Mouse (Mus musculus): Measurements from ENCODE around the gene Rora.

The Rora gene

DNA sequence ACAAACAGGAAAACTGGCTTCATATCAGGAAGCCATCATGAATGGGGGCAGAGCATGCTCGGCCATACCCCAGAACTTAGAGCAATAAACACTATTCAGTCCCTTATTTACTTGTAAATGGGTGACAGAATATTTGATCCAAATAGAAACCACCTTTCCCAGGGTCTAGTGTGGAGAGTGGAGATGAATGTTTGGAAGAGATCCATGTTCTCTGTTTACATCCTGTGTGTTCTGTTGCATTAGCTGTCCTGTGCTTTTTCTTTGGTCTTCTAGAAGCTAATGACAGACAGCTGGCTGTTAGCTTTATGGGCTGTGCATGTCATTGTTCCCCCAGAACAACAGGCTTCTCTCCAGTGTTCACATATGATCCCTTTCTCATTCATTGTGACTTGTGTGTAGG, 731.3 kb downstream of the Rora start:
- no peak for DNase-seq (ENCODE audit: extremely low spot score, low spot score)

DNA sequence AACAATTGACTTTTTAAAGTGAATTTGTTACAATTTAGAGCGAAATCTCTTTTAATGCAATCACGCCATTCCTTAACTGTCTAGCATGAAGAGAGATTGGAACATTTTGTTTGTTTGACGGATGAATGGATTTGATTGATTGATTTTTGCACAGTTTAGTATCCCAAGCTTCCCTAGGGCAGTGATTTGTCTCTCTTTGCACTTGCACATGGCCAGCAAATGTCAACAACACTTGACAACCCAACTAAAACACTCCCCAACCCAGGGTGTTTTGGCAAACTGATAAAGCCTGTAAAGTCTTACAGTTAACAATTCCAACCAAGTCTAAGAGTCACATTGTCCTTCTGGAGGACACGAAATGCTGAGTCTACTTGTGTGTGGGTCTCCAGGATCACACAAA, 733.7 kb downstream of the Rora start:
- DNase-seq (ENCODE audit: extremely low spot score, low spot score): no peak

DNA sequence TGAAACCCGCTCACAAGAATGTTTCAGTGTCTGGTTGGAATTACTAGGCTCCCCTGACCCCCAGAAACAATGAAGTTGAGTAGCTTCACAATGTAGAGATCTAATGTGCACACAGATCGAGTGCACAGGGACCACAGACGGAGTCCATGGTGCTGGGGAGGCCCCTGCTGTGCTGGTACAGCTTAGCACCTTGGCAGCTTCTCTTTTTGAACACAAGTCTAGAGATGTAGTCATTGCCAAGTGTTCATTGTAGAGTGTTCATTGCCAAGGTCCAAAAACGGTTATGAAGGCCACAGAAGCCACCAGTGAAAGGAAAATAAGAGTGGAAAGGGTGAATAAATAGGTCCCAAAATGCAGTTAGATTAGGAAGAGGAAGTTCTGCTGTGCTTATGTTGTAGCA, 737.0 kb downstream of the Rora start:
- DNase-seq (ENCODE audit: extremely low spot score, low spot score): no peak

DNA sequence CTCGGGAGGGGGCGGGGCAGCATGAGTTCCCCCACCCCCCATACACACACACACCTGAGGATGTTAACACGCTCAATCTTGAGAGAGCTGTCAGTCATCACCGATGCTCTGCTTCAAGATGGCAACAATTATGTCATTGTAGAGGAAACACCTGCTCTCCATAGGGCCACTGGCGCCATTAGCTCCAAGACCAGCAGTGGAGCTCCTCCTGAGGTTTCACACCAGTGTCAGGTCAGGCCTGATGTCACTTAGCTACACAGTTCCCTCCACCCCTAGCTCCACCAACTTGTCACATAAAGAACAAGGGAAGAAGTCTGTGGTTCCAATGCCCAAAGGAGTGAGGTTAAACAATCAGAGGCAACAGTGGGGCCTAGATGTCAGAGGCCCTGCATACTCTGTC, 740.6 kb downstream of the Rora start:
- DNase-seq (ENCODE audit: extremely low spot score, low spot score): no peak

DNA sequence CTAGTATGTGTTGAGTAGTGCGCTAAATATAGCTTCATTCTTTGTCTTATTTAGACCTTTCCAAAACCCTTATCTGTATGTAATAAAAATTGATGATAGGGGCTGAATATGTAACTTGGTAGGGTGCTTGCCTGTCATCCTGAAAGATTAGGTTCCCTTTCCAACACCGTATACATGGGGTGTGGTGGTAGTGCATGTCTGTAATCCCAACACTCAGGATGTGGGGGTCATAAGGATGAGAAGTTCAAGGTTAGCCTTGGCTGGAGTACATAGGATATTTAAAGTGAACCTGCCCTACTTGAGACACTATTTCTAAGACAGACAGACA, 743.8 kb downstream of the Rora start:
- no peak for DNase-seq (ENCODE audit: extremely low spot score, low spot score)

DNA sequence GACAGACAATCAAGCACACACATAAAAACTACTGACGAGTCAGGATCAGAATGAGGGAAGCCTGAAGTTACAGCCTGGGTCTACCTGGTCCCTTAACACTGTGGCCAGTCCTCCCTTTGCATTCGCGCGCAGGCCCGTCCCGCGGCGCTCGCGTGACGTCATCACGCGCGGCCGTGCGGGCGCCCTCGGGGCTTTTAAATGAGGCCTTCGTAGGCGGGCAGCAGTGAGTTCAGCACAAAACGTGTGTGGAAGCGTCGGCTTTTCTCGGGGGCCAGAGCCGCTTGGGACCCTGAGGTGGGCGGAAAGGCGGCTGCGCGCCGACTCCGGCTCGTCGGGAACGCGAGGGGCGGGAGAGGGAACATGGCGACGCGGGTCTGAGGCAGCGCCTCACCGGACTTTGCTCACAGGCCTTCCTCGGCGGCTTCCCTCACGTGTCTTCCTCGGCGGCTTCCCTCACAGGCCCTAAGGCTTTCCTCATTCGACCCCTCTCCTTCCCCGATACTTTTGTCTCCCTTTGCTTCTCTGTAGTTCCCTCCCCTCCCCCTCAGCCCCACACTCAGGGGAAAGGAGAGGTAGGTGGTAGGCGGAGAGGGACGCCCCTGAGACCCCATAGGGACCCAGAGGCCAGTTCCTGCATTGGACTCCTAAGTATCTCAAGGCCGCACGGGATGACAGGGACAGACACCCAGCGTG, 744.3 kb downstream of the Rora start, which contains the start of gene Ice2:
Gene Ice2 (plus strand): TSS at position 147 of the 693 bp plus-strand sequence.
- peak; percentile 83 for DNase-seq (ENCODE audit: extremely low spot score, low spot score)

DNA sequence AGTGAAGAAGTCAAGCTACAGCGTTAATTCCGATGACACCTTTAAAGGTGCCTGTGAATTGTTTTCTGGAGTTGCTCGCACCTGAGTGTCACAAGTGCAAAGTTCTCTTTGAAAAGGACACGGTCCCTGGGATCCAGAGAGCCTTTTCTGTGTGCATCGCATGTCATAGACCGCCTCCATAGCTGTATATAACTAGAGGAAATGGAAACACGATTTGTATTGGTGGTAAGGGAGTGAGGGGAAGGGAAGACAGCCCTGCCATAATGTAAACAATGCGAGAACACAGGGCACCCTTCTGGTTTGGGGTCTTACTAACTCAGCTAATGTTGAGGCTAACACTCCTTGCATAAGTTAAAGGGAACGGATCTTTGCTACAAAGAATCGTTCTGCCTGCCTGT, 744.9 kb downstream of the Rora start:
- no peak for DNase-seq (ENCODE audit: extremely low spot score, low spot score)

DNA sequence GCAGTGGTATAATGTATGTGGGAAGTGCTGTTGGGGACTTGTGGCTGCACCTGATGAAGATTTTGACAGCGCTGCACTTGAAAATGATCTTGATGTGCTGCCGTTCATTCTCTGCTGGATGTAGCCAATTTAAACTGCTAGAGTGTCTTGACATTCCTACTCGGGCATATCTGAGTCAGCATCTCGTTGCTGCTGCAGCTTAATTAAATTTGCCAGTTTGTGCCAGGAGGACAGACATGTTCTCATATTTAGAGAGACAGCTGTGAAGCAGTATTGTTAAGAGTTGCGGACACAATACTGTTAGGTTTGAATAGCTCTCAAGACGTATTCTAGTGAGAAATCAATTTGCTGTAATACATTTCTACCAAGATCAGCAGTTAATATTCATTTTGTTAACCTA, 751.1 kb downstream of the Rora start:
- DNase-seq (ENCODE audit: extremely low spot score, low spot score): no peak

DNA sequence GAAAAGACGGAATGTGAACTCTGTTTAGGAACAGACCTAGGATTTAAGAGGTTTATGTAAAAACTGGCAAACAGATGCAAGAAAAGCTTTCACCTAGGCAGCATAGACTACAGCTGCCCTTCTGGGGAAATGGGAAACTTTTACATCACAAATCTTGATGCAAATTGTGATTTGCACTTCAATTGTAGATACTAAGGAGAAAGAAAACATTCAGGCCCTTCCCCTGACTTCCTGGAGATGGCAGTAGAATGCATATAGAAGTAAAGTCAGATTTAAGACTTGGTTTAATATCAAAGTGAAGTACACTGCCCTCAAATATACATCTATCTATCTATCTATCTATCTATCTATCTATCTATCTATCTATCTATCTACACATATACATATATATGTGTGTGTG, 765.9 kb downstream of the Rora start:
- no peak for DNase-seq (ENCODE audit: extremely low spot score, low spot score)

DNA sequence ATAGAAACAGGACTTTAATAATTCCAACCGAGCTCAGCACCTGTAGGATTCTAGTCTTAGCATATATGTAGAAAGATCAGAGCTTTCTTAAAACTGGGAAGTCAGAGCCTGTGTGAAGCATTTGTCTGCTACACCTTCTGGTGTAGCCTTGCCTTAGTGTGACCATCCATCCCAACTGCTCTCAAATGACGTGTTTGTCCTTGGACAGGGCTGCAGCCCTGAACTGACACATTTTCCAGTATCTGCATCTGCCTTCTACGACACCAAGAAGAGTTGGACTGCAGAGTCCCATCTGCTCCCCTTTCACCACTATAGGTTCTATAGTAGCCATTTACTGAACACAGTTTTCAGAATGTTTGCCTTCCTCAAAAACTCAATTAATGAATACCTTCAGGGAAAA, 776.9 kb downstream of the Rora start:
- no peak for DNase-seq (ENCODE audit: extremely low spot score, low spot score)

DNA sequence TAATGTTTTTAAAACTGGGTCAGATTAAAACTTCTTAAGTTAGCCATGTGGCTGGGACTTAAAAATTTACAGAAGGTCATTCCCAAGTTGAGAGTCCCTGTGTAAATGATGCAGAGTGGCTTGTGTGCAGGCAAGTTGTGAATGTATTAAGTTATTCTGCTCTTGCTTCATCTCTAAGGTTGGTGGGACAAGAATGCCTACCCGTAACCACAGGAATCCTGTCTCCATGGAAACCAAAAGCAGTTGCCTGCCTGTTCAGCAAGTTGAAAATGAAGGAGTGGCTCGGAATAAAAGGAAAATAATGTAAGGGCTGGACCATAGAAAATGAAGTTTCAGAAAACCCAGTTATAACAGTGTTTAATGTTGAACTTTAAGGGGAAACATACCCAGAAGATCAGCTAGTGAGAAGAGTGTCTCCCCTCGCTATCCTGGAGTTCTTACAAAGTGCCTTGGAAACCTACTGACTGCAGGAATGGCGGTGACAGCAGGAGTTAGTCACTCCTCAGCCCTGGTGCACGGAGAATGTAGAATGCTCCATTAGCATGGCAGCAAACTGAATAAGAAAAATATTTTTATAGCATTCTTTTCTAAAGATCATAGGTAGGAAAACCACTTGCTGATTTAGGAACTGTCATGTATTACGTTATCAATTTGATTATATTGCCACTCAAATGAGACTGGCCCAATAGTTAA, 778.4 kb downstream of the Rora start:
- no peak for DNase-seq (ENCODE audit: extremely low spot score, low spot score)

DNA sequence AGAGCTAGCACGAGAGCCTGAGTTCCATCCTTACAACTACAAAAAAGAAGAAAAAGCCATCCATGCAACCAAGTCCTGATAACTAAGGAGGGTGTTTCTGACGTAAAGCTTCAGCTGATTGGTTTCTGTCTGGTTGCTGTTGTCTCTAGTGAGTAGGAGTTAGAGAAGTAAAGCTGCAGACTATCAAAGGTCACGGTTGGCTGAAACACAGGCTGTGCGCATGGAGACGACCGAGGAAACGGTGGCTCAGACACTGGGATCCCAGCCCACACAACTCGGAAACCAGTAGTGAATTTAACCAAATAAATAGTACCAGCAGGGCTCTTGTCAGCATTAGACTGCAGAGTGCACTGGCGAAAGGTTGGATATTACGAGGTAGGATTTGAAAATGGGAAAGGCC, 781.6 kb downstream of the Rora start:
- DNase-seq (ENCODE audit: extremely low spot score, low spot score): no peak

DNA sequence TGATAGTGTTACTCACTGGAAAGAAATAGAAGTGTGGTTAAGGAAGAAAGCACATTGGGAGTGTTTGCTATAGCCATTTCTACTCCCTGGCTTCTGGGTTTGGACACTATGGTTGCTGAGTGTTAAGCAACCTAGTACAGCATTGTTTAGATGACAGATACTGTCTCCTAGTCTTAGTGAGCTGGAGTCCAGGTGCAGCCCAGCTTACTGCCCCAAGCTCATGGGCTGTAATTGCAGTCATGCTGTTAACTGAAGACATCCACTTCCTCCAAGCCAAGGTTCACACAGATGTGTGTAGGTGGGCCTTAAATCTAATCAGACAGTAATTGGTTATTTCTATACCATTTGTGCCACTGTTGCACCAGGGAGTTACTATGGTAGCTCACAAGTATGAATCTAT, 782.1 kb downstream of the Rora start:
- no peak for DNase-seq (ENCODE audit: extremely low spot score, low spot score)
